Mouse (Mus musculus) gastrocnemius, postnatal 36 days (tissue): ENCODE measurements at regions not wholly inside any gene's neighbourhood (a gene's known extent, or its start where the extent isn't known, plus 50 kb on each side); places are given as distances from the start of the nearest gene placed in this dataset.

Experiments used
- DNase-seq, 2 experiments: peaks; one replicate each; pipeline ENCODE4 v3.0.0; 2022
- intact Hi-C: fragments of 180-260 bp; cut with DNase I; formaldehyde crosslinking; loops from one replicate; pipeline ENCODE4 v1.15.1; 2025

DNA sequence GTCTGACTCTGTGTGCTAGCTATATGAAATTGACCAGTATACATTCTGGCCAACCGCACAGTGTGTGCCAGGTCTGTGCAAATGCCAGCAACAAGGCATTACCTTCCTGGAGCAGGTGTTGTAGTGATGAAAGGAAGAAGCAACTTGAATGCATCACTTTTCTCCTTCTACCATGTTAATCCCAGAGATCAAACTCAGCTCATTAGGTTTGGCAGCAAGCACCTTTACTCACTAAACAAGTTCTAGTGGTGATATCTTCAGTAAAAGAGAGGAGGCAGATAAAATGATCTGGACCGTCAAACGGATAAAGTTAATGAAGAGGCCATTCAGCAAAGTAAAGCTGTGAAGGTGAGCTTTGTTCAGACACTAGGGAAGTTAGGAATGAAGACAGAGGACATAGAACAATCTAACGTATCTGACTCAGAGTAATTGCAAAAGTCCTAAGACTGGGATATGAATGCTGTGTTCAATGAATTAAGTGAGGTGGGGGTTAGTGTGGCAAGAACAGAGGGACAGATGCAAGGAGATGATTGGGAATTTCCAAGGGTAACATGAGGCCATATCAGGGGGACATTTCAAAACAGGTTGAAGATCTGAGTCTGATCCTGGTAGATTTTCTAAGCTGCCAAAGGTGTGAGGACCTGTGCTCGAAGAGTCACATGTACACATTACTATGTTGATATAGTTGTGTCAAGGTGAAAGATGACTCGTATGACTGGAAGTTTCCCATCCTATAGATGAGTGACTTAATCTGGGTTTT, 1478.4 kb upstream of the Slc10a2 start:
- DNase-seq = no peak
- intact Hi-C loops = no loop called here

DNA sequence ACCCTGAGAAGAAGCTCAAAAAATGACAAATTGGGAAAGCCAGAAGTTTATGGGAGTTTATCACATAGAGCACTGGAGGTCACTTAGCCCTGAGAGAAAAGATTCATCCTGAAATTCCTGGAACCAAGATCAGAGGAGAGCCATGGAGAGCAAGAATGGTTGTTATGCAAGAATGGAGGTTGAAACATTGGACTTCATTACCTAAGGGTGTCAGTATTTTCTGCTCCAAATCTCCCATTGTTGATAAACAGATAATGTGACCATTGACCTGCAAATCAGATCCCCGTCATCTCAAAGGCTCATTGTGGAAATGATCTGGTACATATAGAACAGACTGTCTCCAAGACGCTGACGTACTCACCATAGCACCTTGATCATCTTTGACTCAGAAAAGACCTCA, 1477.6 kb upstream of the Slc10a2 start:
- DNase-seq = no peak
- intact Hi-C loops = no loop called here

DNA sequence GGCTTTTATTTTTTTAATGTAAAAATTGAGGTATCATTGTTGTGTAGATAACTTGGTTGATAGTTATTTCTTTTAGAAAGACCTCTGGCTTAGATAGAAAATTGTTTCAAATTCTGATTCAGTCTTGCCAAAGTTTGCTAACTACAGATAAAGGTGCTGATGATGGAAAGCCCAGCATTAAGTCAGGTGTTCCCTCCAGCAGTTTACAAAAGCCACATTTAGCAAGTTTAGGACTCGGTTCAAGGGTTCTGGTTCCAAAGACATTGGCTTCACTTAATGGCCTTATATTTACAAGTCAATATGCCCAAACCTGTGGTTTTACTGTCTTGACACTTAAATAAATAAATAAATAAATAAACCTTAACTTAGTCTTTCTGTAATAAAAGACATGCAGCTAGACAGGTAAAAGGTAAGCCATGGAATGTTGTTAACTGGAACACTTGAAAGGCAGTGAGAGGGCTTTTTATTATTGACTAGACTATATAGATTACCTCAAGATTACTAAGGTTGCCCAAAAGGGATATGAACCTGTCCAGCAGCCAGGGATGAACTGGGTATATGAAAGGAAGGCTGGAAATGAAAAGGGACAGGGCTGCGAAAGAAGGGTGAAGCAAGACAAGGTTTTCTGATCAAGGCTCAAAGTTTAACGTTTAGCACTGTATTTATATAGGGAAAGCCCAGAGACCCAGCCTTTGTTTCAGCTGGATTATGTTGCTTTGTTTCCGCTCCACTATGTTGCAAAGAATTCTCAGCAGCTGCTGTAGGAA, 1472.9 kb upstream of the Slc10a2 start:
- no peak for DNase-seq
- intact Hi-C loops = no loop called here

DNA sequence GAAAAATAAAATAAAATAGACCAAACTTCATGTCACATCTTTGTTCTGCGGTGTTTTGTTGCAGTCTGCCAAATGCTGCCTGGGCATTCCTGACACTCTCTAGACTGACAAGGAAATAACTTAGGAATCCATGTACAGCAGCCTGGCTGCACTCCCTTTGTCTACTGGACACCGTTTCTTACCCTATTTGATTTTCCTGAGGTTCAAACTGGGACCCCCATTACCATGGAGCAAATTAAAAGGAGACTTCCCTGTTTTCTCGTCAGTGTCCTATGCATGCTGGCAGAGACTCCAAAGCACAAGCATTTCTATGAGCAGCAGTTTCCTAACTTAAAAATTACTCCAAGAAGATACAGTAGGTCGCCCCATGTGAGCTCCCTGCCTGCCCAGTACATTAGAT, 1470.1 kb upstream of the Slc10a2 start:
- intact Hi-C loops = no loop called here
- DNase-seq = no peak

DNA sequence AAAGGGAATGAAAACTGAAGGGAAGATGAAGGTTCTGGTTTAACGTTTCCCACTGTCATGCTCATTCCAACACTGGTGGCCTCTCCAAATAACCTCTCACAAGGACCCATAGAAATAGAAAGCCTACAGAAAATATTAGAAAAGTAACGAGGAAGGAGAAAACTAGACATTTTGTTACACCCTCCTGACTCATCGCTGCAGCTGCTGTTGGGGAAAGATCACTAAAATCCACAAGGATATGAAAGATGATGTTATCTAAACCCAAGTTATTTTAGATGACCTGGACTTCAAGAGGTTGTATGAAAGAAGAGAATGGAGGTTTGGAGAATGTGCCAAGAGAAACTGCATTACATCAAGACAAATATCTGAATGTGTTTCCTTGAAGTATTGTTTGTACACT, 1468.3 kb upstream of the Slc10a2 start:
- DNase-seq = no peak
- intact Hi-C loops = no loop called here

DNA sequence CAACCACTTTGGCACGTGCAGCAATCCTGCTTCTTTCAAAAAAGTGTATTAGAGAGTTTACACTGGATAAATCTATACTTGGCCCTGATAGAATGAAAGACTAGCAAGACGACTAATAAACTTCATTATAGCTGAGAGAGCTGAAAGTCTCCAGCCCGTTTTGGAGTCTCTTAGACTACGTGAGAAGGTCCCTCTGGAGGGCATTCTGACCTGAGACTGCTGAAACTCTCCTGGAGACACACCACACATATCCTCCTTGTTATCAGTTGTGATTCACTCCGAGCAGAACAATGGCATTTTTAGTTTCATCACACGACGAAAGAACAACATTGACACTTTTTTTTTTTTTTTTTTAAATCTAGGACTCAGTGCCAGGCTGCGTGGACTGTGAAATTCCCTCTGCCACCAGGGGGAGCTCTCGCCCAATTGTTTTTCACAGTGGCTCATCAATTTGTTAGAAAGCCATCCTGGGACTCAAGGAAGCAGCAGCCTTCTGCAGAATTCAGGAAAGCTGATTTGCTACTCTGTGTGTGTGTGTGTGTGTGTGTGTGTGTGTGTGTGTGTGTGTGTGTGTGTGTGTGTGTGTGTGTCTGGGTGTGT, 1467.0 kb upstream of the Slc10a2 start:
- peak; percentile 53 to 69 for DNase-seq

DNA sequence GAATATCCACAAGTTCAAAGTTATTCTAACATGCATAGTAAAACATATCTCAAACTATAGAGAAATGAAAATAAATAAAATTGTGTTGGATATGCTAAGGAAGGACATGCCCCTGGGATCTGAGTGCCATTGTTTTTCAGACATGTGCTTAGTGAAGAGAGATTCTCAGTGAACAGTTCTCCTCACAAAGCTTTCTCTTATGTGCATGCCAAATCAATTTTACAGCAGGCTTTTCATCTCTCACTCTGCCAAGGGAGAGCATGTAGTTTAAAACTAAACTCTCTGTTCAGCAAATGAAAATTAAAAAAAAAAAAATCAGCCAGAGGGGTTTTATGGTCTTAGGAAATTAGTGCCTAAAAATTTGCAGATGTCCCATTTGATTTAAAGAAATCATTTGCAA, 1445.8 kb upstream of the Slc10a2 start:
- no peak for DNase-seq
- intact Hi-C loops = no loop called here

More for the DNA sequence above, 1467.0 kb upstream of the Slc10a2 start:
- intact Hi-C loops = no loop called here

DNA sequence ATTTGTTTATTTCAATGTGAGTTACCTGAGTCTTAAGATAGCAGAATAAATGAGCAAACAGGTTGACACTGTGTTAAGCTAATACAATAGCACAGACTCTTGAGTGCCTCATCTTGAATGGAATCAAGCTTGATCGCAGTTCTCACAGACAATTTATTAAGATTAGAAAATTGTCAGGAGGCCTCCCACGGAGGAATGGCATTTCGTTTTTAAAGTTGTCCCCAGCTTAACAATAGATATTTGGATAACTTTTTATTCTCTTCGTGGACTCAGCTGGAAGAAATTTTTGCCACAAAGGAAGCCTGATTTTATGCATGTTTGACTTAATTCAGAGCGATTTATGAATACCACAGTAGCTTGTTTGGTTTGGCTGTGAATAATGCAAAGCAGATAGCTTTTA, 1422.0 kb upstream of the Slc10a2 start:
- intact Hi-C loops = no loop called here
- DNase-seq = no peak

DNA sequence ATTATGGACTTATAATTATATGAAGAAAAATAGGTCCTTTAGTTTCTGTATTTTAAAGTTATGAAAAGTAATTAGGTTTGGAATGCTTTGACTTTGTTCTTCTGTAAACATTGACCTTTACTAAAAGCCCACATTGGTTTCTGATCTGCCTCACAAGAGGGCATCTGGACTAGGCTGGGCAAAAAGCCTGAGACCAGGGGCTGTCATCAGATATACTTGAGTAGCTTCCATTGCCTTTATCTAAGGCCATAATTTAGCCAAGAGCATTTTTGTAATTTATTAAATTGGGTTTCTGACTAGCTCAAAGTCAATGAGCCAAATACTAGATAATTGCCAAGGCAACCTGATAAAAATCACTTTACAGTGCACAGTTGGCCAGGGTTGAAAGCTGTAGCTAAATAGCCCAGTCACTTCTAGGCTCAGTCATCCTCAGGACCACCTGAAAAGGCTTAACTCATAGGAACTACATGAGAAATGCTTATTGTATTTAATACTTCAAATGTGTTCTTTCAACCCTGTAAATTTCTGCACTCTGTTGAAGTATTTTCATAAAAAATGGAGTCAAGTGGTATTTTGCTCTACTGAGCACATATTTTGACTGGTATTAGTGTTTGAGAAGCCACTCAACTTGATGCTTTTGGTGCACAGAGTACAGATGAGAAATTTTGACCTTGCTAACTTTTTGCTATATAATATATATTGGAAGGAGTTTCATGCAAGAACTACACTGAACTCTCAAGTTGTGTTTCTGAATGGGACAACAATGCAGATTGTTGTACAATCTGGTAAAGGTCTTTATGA, 1410.9 kb upstream of the Slc10a2 start:
- intact Hi-C loops = no loop called here
- DNase-seq = no peak

DNA sequence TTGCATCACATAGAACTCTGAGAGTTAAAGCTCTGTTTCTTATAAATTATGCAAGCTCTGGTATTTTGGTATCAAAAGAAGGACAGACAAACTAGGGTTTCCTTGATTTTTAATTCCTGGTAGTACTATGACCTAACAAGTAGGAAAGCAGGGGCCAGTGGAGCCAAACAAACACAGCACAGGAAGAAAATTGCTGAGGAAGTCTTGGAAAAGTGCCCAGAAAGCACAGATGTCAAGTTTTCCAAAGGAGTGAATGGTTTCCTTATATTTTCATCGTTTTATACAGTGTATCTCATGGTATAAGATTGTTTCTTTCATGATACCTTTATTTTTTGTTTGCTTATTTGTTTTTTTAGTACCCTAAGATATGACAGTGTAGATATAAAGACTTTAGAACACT, 1387.3 kb upstream of the Slc10a2 start:
- DNase-seq = no peak
- intact Hi-C loops = no loop called here

DNA sequence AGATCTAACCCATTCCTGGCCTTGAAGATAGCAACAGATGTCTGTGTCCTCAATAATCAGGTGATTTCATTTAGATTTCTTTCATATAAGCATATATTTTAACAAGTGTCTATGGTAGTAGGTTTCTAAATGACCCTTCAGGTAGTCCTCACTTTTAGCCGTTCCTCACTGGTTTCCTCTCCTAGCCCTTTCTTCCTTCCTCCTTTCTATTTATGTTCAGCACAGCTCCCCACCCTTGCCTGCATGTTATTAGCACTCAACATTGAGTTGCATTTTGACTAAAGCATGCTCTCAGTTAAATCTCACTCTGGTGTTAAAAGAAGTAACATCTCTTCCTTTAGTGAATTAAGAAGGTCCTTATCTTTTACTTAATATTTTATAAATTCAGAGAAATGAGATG, 1376.8 kb upstream of the Slc10a2 start:
- intact Hi-C loops = no loop called here
- DNase-seq = no peak

DNA sequence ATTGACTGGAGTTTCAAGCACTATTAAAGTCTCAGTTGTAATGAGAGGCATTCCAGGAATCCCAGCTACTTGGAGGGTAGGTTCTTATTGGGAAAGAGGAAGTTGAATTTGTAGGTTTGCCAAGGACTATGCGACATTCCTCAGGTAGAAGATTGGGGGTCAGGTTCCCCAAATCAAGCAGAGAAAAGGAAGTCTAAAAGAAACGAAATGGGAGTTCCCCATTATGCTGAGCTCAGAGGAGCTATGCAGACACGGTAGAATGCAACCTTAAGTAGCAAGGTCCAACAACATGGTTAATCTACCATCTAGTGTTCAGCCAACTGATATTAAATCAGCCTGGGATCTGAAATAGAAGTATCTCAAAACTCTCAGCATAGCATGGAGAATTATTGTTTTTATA, 1365.9 kb upstream of the Slc10a2 start:
- intact Hi-C loops = no loop called here
- no peak for DNase-seq

DNA sequence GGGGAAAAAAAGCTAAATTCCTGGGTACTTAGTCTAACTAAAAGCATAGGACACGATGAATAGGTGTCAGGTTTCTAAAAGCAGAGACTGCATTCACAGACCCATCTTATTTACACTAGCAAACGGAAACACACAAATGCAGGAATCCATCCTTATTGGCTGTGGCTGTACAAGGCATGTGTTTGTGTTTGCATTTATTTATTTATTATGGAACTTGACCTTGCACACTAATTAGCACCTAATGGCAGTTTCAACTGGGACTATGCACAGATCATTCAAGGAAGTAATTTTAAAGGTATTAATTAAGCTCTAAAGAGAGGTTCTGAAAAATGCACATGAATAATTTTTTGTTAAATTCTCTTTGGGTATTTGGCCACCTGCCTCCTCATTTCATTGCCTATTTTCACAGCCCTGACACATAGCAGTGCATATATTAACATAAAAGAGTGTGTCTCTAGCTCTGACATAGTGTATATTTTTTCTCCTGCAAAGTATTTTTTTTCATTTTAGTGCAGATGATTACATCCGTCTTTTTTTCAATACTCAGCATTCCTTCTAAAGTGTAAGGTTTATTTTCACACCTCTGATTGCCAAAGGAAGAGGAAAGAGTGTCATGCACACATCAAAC, 1351.5 kb upstream of the Slc10a2 start:
- intact Hi-C loops = no loop called here

DNA sequence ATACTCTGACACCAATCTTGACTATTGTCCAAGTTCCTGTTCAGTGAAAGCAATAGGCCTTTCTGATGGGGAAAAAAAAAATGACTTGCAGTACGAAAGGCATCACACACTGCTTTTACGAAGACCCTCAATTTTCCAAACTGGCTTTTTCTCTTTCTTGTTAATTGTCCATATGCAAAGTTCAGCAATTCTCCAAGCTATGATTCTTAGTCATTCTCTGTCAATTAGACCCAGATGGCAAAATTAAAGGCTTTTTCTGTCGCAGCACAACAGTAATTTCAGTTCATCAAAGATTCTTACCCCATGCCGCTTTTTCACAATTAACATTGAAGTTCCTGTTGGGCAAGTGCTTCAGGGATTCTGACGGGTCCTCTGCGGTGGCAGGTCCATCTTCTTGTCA, 1343.2 kb upstream of the Slc10a2 start:
- no peak for DNase-seq
- intact Hi-C loops = no loop called here

More for the DNA sequence above, 1351.5 kb upstream of the Slc10a2 start:
- DNase-seq = no peak

DNA sequence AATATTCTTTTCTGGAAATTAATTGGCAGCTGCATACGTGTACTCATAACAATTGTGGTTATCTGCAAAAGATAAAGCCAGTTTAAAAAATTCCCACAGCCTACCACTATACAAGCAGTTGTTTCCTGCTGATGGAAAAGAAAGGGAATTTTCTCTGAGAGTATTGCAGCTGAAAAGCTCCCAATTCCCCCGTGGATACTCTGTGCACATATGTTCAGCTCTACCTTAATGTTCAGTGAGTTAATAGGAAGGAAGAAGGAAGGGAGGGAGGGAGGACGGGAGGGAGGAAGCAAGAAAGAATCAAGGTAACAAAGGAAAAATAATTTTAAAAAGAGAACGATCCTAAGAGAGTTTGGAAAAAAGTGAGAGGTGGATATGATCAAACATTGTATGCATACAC, 1333.9 kb upstream of the Slc10a2 start:
- no peak for DNase-seq
- intact Hi-C loops = no loop called here
